Mouse (Mus musculus): ENCODE results near the gene Rnf150. TPM values are rescaled to one million over a fixed set of nuclear protein-coding genes. Genes with fewer than 3 reads are reported as not detected.

Rnf150 gene
- polyA plus RNA-seq, 1 experiment from 2014 or later = 2.4 TPM

DNA sequence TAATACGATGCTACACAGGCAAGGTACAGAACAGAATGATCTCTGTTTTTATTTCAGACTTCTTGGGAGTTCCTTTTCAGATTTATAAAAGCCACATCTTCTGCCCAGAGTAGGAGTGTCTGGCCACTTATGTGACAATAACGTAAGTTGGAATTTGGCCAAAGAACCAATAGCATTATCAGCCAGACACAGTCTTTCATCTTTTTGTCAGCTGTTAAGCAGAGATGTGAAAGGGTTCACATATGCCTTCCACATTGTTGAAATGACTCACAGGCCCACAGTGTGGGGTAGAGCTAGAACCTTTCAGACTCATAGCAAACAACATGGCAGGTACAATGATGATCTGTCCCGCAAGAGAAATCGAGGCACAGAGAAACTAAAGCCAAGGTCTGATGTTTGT, 16.4 kb upstream of the Rnf150 start:
- 79% methylated on average over 4 of the region's 4 CpGs for WGBS
- no peak overlapping the region for H3K4me2 ChIP-seq (ENCODE audit: low read length)
- H3K27ac ChIP-seq (replicated peaks; ENCODE audit: low read depth, low read length) = no peak overlapping the region
- no peaks in the 10 kb centered on the region for H3K9me3 ChIP-seq (ENCODE audit: control insufficient read depth, low read length)
- no peaks in the 10 kb centered on the region for H3K36me3 ChIP-seq (ENCODE audit: control insufficient read depth, insufficient read depth, low read length)
- H3K4me3 ChIP-seq (replicated peaks; ENCODE audit: low read depth, low read length) = no peak overlapping the region
- DNase-seq = no peak
- no peak overlapping the region for H3K9ac ChIP-seq (replicated peaks; ENCODE audit: low read length)
- ATAC-seq (ENCODE audit: low FRiP score, low TSS enrichment) = no peak
- H3K4me1 ChIP-seq (ENCODE audit: control insufficient read depth, insufficient read depth, low read length) = no peaks in the 10 kb centered on the region
- no peaks in the 10 kb centered on the region for H3K27me3 ChIP-seq (ENCODE audit: control insufficient read depth, insufficient read depth, low read length)

DNA sequence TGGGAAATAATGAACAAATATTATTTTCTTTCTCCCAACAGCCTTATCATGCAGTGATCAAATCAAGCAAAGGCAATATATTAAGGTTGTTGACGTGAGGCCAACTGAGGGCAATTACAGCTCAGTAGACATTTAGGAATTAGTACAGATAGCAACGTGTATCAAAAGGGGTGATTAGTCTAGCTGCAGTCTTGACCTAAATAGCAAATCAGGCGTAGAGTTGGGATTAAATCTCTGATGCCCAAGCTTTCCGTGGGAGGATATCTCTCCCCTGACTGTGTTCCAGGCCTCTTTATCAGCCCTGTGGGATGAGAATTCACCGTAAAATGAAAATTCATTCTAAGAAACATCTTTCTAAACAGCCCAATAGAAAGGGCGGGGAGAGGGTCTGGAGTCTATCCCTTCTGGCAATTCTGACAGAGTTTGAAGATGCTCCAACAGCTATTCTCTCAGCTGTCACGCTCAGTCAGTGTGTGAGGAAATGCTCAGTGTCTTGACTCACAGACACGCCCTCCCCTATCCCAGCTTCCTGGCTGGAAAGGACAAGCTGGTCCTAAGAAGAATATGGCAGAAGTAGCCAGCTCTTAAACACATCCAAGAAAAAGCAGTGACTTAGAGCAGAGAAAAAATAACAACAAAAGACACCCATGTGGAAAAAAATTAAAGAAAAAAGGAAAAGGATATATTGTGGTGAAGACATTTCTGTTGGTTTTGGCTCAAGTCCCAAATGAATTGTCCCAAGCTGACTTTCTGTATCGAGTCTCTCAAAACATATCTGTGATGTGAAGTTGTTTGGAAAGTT, 4.4 kb upstream of the Rnf150 start:
- Histone ChIP-seq H3K27ac (replicated peaks; ENCODE audit: low read depth, low read length) (no peak overlapping the region), H3K27me3 (ENCODE audit: control insufficient read depth, insufficient read depth, low read length) (no peaks in the 10 kb centered on the region), H3K9ac (replicated peaks; ENCODE audit: low read length) (no peak overlapping the region), H3K9me3 (ENCODE audit: control insufficient read depth, low read length) (no peaks in the 10 kb centered on the region), H3K36me3 (ENCODE audit: control insufficient read depth, insufficient read depth, low read length) (no peaks in the 10 kb centered on the region), H3K4me2 (ENCODE audit: low read length) (no peak overlapping the region), H3K4me3 (replicated peaks; ENCODE audit: low read depth, low read length) (no peak overlapping the region), H3K4me1 (ENCODE audit: control insufficient read depth, insufficient read depth, low read length) (no peaks in the 10 kb centered on the region)
- DNase-seq (no peak), ATAC-seq (ENCODE audit: low FRiP score, low TSS enrichment) (no peak)
- 61% methylated on average over 9 of the region's 9 CpGs for WGBS

DNA sequence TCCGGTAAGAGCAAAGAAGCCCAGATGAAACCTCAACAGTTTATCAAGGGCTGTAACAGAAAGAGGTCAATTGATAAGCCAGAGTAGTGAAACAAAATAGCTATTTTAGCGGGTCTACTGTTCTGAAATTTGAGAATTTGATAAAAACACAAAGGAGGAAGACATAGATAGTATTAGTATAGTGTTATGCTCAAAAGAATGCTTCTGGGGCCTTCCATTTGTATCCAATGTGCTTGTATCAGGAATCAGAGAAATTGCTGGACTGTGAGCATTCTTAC, 3.9 kb upstream of the Rnf150 start:
- Histone ChIP-seq H3K36me3 (ENCODE audit: control insufficient read depth, insufficient read depth, low read length) (no peaks in the 10 kb centered on the region), H3K4me2 (ENCODE audit: low read length) (no peak overlapping the region), H3K4me3 (replicated peaks; ENCODE audit: low read depth, low read length) (no peak overlapping the region), H3K9ac (replicated peaks; ENCODE audit: low read length) (no peak overlapping the region), H3K9me3 (ENCODE audit: control insufficient read depth, low read length) (no peaks in the 10 kb centered on the region), H3K27ac (replicated peaks; ENCODE audit: low read depth, low read length) (no peak overlapping the region), H3K4me1 (ENCODE audit: control insufficient read depth, insufficient read depth, low read length) (no peaks in the 10 kb centered on the region), H3K27me3 (ENCODE audit: control insufficient read depth, insufficient read depth, low read length) (no peaks in the 10 kb centered on the region)
- ATAC-seq (ENCODE audit: low FRiP score, low TSS enrichment) = no peak
- 93% methylated on average over 2 of the region's 2 CpGs for WGBS
- no peak for DNase-seq

DNA sequence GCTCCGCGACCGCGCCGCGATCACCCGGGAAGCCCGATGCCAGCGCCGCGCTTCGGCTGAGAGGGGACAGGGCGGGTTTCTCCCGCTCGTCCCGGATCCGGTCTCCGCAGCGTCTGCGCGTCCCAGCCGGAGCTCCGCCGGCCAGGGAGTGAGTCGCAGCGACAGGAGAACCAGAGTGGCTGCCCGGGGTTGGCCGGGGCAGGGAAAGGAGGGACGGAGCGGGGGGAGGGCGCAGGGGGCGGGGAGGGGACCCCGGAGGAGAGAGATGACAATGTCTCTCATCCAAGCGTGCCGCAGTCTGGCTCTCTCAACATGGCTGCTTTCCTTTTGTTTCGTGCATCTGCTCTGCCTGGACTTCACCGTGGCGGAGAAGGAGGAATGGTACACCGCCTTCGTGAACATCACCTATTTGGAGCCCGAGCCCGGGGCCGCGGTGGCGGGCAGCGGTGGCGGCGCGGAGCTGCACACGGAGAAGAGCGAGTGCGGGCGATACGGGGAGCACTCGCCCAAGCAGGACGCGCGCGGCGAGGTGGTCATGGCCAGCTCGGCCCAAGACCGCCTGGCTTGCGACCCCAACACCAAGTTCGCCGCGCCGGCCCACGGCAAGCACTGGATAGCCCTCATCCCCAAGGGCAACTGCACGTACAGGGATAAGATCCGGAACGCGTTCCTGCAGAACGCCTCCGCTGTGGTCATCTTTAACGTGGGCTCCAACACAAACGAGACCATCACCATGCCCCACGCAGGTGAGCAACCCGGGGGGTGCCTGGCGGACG, 777 bp downstream of the Rnf150 start:
- H3K9ac ChIP-seq (replicated peaks; ENCODE audit: low read length) = peak overlapping the region; percentile 92
- no peaks in the 10 kb centered on the region for H3K27me3 ChIP-seq (ENCODE audit: control insufficient read depth, insufficient read depth, low read length)
- peak; percentile 78 for DNase-seq
- H3K9me3 ChIP-seq (ENCODE audit: control insufficient read depth, low read length) = no peaks in the 10 kb centered on the region
- under 1% methylated on average over 79 of the region's 80 CpGs for WGBS
- H3K4me2 ChIP-seq (ENCODE audit: low read length) = peak overlapping the region; percentile 75
- H3K4me3 ChIP-seq (replicated peaks; ENCODE audit: low read depth, low read length) = peak overlapping the region; percentile 71
- no peaks in the 10 kb centered on the region for H3K36me3 ChIP-seq (ENCODE audit: control insufficient read depth, insufficient read depth, low read length)
- peak overlapping the region; percentile 92 for H3K27ac ChIP-seq (replicated peaks; ENCODE audit: low read depth, low read length)
- peaks cover 22% of the 10 kb centered on the region for H3K4me1 ChIP-seq (ENCODE audit: control insufficient read depth, insufficient read depth, low read length)
- ATAC-seq (ENCODE audit: low FRiP score, low TSS enrichment) = peak; percentile 80

DNA sequence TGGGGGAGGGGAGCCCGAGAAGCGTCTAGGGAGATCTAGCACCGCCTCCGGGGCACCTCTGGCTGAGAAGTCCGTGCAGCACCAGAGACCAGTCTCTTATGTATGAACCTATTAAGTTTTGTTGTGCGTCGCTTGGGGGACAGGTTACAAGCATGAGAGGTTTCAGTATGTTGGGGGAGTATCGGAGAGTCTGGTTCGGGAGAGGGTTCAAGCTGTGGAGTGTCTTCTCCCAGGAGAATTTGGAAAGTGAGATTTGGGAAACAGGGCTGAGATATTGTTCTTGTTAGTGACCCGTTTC, 1.3 kb downstream of the Rnf150 start:
- ATAC-seq (ENCODE audit: low FRiP score, low TSS enrichment) = no peak; the same call in 1 of the 2 replicates
- H3K9me3 ChIP-seq (ENCODE audit: control insufficient read depth, low read length) = no peaks in the 10 kb centered on the region
- H3K27me3 ChIP-seq (ENCODE audit: control insufficient read depth, insufficient read depth, low read length) = no peaks in the 10 kb centered on the region
- peak overlapping the region; percentile 92 for H3K27ac ChIP-seq (replicated peaks; ENCODE audit: low read depth, low read length)
- peak overlapping the region; percentile 92 for H3K9ac ChIP-seq (replicated peaks; ENCODE audit: low read length)
- peaks cover 22% of the 10 kb centered on the region for H3K4me1 ChIP-seq (ENCODE audit: control insufficient read depth, insufficient read depth, low read length)
- H3K36me3 ChIP-seq (ENCODE audit: control insufficient read depth, insufficient read depth, low read length) = no peaks in the 10 kb centered on the region
- H3K4me3 ChIP-seq (replicated peaks; ENCODE audit: low read depth, low read length) = peak overlapping the region; percentile 71
- peak overlapping the region; percentile 75 for H3K4me2 ChIP-seq (ENCODE audit: low read length)
- DNase-seq = no peak
- 1% methylated on average over 10 of the region's 10 CpGs for WGBS

DNA sequence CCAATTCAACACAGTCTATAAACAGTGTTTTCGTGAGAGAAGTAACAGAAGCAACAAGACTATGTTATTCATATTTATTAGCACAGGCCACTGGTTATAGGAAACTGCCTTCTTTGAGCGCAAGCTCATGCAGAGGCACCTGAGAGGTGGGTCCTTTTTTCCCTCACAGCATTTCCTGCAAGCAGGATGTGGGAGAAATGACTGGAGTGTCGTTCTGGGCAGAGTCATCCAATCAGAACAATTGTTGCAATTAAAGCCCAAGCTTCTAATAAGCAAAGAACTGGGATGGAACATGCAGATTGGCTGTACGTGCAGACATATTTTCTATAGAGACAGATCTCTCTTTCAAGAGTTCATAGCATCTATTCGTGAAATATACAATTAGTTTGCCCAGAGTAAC, 2.1 kb downstream of the Rnf150 start:
- H3K36me3 ChIP-seq (ENCODE audit: control insufficient read depth, insufficient read depth, low read length) = no peaks in the 10 kb centered on the region
- peak overlapping the region; percentile 71 for H3K4me3 ChIP-seq (replicated peaks; ENCODE audit: low read depth, low read length)
- peak overlapping the region; percentile 75 for H3K4me2 ChIP-seq (ENCODE audit: low read length)
- H3K9ac ChIP-seq (replicated peaks; ENCODE audit: low read length) = peak overlapping the region; percentile 92
- H3K27me3 ChIP-seq (ENCODE audit: control insufficient read depth, insufficient read depth, low read length) = no peaks in the 10 kb centered on the region
- DNase-seq (peak; percentile 48), ATAC-seq (ENCODE audit: low FRiP score, low TSS enrichment) (no peak)
- H3K27ac ChIP-seq (replicated peaks; ENCODE audit: low read depth, low read length) = peak overlapping the region; percentile 15; the same call in 1 of the 2 replicates
- H3K4me1 ChIP-seq (ENCODE audit: control insufficient read depth, insufficient read depth, low read length) = peaks cover 22% of the 10 kb centered on the region
- 51% methylated on average over 5 of the region's 5 CpGs for WGBS
- no peaks in the 10 kb centered on the region for H3K9me3 ChIP-seq (ENCODE audit: control insufficient read depth, low read length)

DNA sequence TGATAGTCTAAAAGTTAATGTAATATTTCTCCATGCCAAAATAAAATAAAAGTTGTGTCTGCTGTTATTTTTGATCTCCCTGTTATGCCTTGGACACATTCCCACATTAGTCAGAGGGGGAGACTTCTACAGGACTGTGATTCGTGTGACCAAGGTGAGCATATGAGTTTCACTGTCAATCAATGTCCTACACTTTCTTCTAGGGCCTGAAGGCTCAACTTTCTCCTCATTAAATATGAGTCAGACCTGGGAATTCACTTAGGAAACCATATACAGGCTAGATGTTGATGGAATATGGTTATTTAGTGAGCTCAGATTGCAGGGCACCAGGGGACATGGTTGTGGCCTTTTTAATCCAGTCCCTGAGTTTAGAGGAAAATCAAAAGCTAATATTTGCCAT, 3.1 kb downstream of the Rnf150 start:
- Histone ChIP-seq H3K27ac (replicated peaks; ENCODE audit: low read depth, low read length) (no peak overlapping the region), H3K9me3 (ENCODE audit: control insufficient read depth, low read length) (no peaks in the 10 kb centered on the region), H3K9ac (replicated peaks; ENCODE audit: low read length) (no peak overlapping the region), H3K27me3 (ENCODE audit: control insufficient read depth, insufficient read depth, low read length) (no peaks in the 10 kb centered on the region), H3K36me3 (ENCODE audit: control insufficient read depth, insufficient read depth, low read length) (no peaks in the 10 kb centered on the region), H3K4me1 (ENCODE audit: control insufficient read depth, insufficient read depth, low read length) (peaks cover 22% of the 10 kb centered on the region), H3K4me2 (ENCODE audit: low read length) (peak overlapping the region; percentile 75), H3K4me3 (replicated peaks; ENCODE audit: low read depth, low read length) (no peak overlapping the region)
- 60% methylated on average over 1 of the region's 1 CpGs for WGBS
- DNase-seq = no peak
- no peak for ATAC-seq (ENCODE audit: low FRiP score, low TSS enrichment)

DNA sequence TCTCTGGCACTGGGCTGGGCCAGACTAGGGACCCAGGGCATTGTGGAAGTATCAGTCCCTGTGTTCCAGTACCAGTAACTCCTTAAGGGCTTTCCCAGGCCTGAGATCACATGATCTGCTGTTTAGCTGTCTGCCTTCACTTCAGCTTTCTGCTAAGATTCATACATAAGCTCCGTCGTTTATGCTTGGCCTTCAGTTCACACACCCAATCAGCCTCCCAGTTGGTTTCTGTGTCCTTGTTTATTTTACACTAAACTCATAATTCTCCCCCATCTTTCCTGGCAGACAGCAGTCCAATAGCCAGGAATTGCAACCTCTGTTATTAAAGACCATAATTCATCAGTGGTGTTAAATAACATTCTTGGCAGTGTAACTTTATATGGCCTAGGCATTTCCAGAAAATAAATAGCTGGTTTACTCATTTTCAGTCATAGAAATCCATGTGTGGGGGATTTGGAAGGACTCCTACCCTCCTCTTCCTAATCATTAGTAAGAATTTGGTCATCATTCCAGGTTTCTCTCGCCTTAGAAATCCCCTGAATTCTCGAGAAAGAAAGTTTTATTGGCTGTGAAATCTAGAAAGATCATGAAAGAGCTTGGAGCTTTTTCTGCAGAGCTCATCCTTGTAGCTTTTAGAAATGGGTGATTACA, 7.8 kb downstream of the Rnf150 start:
- ATAC-seq (ENCODE audit: low FRiP score, low TSS enrichment) = no peak
- WGBS = 82% methylated on average over 4 of the region's 4 CpGs

More for the DNA sequence above, 7.8 kb downstream of the Rnf150 start:
- Histone ChIP-seq H3K27ac (replicated peaks; ENCODE audit: low read depth, low read length) (no peak overlapping the region), H3K9me3 (ENCODE audit: control insufficient read depth, low read length) (no peaks in the 10 kb centered on the region), H3K4me3 (replicated peaks; ENCODE audit: low read depth, low read length) (no peak overlapping the region), H3K27me3 (ENCODE audit: control insufficient read depth, insufficient read depth, low read length) (no peaks in the 10 kb centered on the region), H3K4me1 (ENCODE audit: control insufficient read depth, insufficient read depth, low read length) (peaks cover 9% of the 10 kb centered on the region), H3K9ac (replicated peaks; ENCODE audit: low read length) (no peak overlapping the region), H3K36me3 (ENCODE audit: control insufficient read depth, insufficient read depth, low read length) (no peaks in the 10 kb centered on the region), H3K4me2 (ENCODE audit: low read length) (no peak overlapping the region)
- no peak for DNase-seq

Data from midbrain, embryonic 14.5 days (tissue).